Mouse (Mus musculus): ENCODE results near the gene Hoxb13.

DNA sequence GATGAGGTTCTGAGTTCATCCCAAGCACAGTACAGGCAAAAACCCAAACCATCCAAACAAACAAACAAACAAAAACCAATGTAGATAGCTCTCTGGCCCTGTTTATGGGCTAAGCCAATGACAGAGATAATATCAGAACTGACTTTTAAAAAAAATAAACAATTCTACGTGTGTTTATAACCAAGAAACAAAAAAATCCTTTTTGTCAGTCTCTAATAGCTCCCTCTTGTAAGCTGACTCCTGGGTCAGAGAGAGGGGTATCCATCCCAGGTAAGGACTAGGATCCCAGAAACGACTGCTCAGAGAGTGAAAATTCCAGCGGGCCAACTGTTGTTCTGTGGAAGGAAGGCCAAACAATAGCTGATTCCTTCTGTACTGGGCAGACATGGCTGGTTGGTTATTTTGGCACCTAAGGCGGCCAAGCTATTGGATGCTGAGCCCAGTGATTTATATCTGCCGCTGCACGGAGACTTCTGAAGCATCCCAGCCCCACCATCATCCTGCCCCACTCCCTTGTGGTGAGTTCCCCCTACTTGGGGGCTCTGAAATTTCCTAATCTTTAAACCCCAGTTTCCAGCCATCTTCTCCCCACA is 15.1 kb upstream of the Hoxb13 start:
- TF ChIP-seq RCOR1 (IDR thresholded peaks at IDR 0.05; ENCODE audit: low read depth, low read length), result no peak
- no peak for TF ChIP-seq CTCF (IDR thresholded peaks at IDR 0.05 in 2 of 3, conservative IDR thresholded peaks at IDR 0.05 in 1 of 3; ENCODE audit: control insufficient read depth in 1 of 3, insufficient read depth in 1 of 3, low read depth in 2 of 3, low read length in 3 of 3, poor library complexity in 1 of 3, severe bottlenecking in 1 of 3)
- no peak for TF ChIP-seq POLR2A (IDR thresholded peaks at IDR 0.05; ENCODE audit: control insufficient read depth in 1 of 2, insufficient read depth in 1 of 2, low read depth in 1 of 2, low read length in 2 of 2, poor library complexity in 1 of 2)
- no peak for TF ChIP-seq POLR2AphosphoS5 (IDR thresholded peaks at IDR 0.05; ENCODE audit: borderline replicate concordance, low read depth, low read length)
- TF ChIP-seq EP300 (IDR thresholded peaks at IDR 0.05; ENCODE audit: low read depth in 1 of 2, low read length in 2 of 2), result no peak

Measured in MEL (cell line).